Mouse (Mus musculus) hindbrain, embryonic 11.5 days (tissue): Measurements from ENCODE around the gene Speer4e. TPM values are rescaled to one million over a fixed set of nuclear protein-coding genes. Genes with fewer than 3 reads are reported as not detected.
"Not testable (repeated sequence)": the region's sequence is repeated elsewhere in the genome, so short reads cannot be mapped to it uniquely, and the experiment has no call there.

Experiments
- ATAC-seq: fragments of 200-750 bp; cut with Nextera tagmentation; 2 replicates; pipeline ENCODE4 v1.8.0; 2017; ENCODE audit warnings: mild to moderate bottlenecking, moderate TSS enrichment, moderate library complexity; ENCODE audit not compliant: low FRiP score
- DNase-seq: peaks from one replicate; pipeline ENCODE4 v3.0.0-alpha.2; 2015; ENCODE audit warnings: low spot score
- H3K27ac ChIP-seq: fragments of 300-500 bp; sonication (generic); 2 replicates; pipeline ENCODE4 v1.5.1; 2014; ENCODE audit warnings: mild to moderate bottlenecking, low read depth, low read length
- H3K27me3 ChIP-seq: fragments of 300-500 bp; sonication (generic); 2 replicates; pipeline ENCODE4 v1.6.1; 2014; ENCODE audit warnings: mild to moderate bottlenecking, low read length, moderate library complexity, mixed read lengths; ENCODE audit not compliant: control insufficient read depth, insufficient read depth
- H3K36me3 ChIP-seq: fragments of 300-500 bp; sonication (generic); 2 replicates; pipeline ENCODE4 v1.6.1; 2014; ENCODE audit warnings: mild to moderate bottlenecking, low read length, moderate library complexity, mixed read lengths; ENCODE audit not compliant: control insufficient read depth, insufficient read depth
- H3K4me1 ChIP-seq: fragments of 300-500 bp; sonication (generic); replicated peaks from 2 replicates; pipeline ENCODE4 v1.6.1; 2014; ENCODE audit warnings: low read length, mixed read lengths; ENCODE audit not compliant: control insufficient read depth, insufficient read depth
- H3K4me2 ChIP-seq: fragments of 300-500 bp; sonication (generic); replicated peaks from 2 replicates; pipeline ENCODE4 v1.6.1; 2014; ENCODE audit warnings: mild to moderate bottlenecking, low read depth, low read length
- H3K4me3 ChIP-seq: fragments of 300-500 bp; sonication (generic); 2 replicates; pipeline ENCODE4 v1.5.1; 2014; ENCODE audit warnings: low read depth, low read length
- H3K9ac ChIP-seq: fragments of 300-500 bp; sonication (generic); 2 replicates; pipeline ENCODE4 v1.6.1; 2014; ENCODE audit warnings: low read depth, low read length
- H3K9me3 ChIP-seq: fragments of 300-500 bp; sonication (generic); 2 replicates; pipeline ENCODE4 v1.6.1; 2016; ENCODE audit warnings: low read length; ENCODE audit not compliant: control insufficient read depth
- WGBS: fragments of 180-500 bp; shearing (Covaris S2); extraction: QIAGEN DNeasy Blood & Tissue Kit; methylation state at CpG from one replicate; pipeline ENCODE4 v1.1.7; 2014; 5-methylcytosine and 5-hydroxymethylcytosine counted together
- polyA plus RNA-seq: library from polyadenylated mRNA; unstranded; fragments of >200 nt; fragmentation: Nextera tagmentation; extraction: Ambion mirVana; gene quantifications from 2 replicates; pipeline ENCODE4 v1.2.1, GENCODE M21; 2014

Speer4e gene
- polyA plus RNA-seq, 1 experiment from 2014 or later, result not detected

- not testable (repeated sequence) for H3K4me1 ChIP-seq, H3K27ac ChIP-seq, H3K36me3 ChIP-seq, H3K9ac ChIP-seq, H3K4me3 ChIP-seq, H3K27me3 ChIP-seq, H3K9me3 ChIP-seq, H3K4me2 ChIP-seq, DNase-seq, ATAC-seq
- 76% methylated on average over 2 of the region's 3 CpGs for WGBS
These were observed 23.9 kb downstream of the Speer4e start for GRCm38 (mm10) chr5:14914361-14914760.

DNA sequence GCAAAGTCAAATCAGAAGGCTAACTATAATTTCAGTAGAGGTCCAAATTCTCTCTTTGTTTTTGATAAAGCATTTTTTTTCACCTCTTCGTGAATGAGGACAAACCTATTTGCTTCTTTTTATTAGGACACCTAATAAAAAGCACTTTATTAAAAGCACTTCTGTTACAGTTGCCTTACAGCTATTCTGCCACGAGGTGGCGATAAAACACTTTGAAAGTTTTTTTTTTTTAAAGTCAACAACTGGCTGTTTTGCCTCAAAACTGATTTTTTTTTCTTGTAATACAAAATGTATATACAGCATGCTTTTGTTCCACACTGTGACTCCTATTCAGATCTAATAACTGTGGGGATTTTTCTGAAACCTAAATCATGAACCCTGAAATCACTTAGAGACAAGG is 34.7 kb downstream of the Speer4e start:
- H3K9ac ChIP-seq, H3K4me1 ChIP-seq, H3K36me3 ChIP-seq, H3K4me3 ChIP-seq, H3K27me3 ChIP-seq, ATAC-seq, H3K27ac ChIP-seq, H3K9me3 ChIP-seq, DNase-seq, H3K4me2 ChIP-seq: not testable (repeated sequence)
- 16% methylated on average over 3 of the region's 3 CpGs for WGBS

DNA sequence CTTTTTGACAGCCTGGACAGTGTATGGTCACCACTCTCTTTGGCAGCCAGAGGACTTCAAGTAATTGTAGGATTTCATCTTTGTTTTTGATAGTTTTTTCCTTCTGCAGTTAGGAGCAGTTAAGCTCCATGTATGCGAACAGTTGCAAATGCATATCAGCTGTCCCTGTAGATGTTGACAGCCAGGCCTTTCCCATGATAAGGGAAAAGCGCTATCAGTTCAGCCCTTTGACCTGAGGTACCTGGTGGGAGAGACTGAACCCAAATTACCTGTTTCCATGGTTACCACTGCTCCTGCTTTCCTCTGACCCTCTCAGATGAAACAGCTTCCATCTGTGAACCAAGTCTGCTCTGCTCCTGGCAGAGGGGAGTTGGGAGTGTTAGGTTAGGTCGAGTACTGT is 46.0 kb downstream of the Speer4e start:
- H3K36me3 ChIP-seq, result no peaks in the 10 kb centered on the region
- DNase-seq (no peak), ATAC-seq (no peak)
- H3K9ac ChIP-seq, result no peak overlapping the region
- H3K27ac ChIP-seq, result no peak overlapping the region
- H3K4me1 ChIP-seq, result no peaks in the 10 kb centered on the region
- H3K4me2 ChIP-seq, result no peak overlapping the region
- 0 out of 2 replicates have a peak, but pooled peaks cover 2% of the 10 kb centered on the region for H3K9me3 ChIP-seq
- 82% methylated on average over 3 of the region's 3 CpGs for WGBS
- no peak overlapping the region for H3K4me3 ChIP-seq
- H3K27me3 ChIP-seq, result no peaks in the 10 kb centered on the region

- not testable (repeated sequence) for H3K4me3 ChIP-seq, DNase-seq, H3K4me2 ChIP-seq, H3K27me3 ChIP-seq, H3K4me1 ChIP-seq, H3K27ac ChIP-seq, H3K9ac ChIP-seq, H3K36me3 ChIP-seq, H3K9me3 ChIP-seq, ATAC-seq
- 71% methylated on average over 2 of the region's 2 CpGs for WGBS
These were observed 52.9 kb downstream of the Speer4e start for GRCm38 (mm10) chr5:14885291-14885690.

Other genes with a start within 250 kb of the Speer4e start
- not detected in 2 replicates for gene Gm9758, start 23.5 kb downstream of the Speer4e start, polyA plus RNA-seq
- not detected in 2 replicates for gene Gm10354, start 40.5 kb upstream of the Speer4e start, polyA plus RNA-seq
- gene Gm17019, start 94.6 kb upstream of the Speer4e start, polyA plus RNA-seq, result not detected in 2 replicates